Mouse (Mus musculus) intestine, postnatal 0 days (tissue): ENCODE results near the gene Ttll3. TPM values are rescaled to one million over a fixed set of nuclear protein-coding genes. Genes with fewer than 3 reads are reported as not detected.
A peak's percentile ranks its signal among the peaks of the same experiment; 100 is the strongest.

Source experiments
- ATAC-seq: fragments of 200-750 bp; cut with Nextera tagmentation; 2 replicates; pipeline ENCODE4 v1.8.0; 2017; ENCODE audit warnings: mild to moderate bottlenecking, moderate TSS enrichment, moderate library complexity
- H3K27ac ChIP-seq: fragments of 300-500 bp; sonication (generic); 2 replicates; pipeline ENCODE4 v1.5.1; 2014; ENCODE audit warnings: mild to moderate bottlenecking, low read depth, low read length, moderate library complexity
- H3K27me3 ChIP-seq: fragments of 300-500 bp; sonication (generic); replicated peaks from 2 replicates; pipeline ENCODE4 v1.6.1; 2014; ENCODE audit warnings: low read length, mixed read lengths; ENCODE audit not compliant: control insufficient read depth, insufficient read depth
- H3K36me3 ChIP-seq: fragments of 300-500 bp; sonication (generic); 2 replicates; pipeline ENCODE4 v1.6.1; 2014; ENCODE audit warnings: mild to moderate bottlenecking, moderate library complexity; ENCODE audit not compliant: control insufficient read depth, insufficient read depth
- H3K4me1 ChIP-seq: fragments of 300-500 bp; sonication (generic); replicated peaks from 2 replicates; pipeline ENCODE4 v1.6.1; 2014; ENCODE audit warnings: antibody characterized with exemption, low read length, mixed read lengths; ENCODE audit not compliant: control insufficient read depth, insufficient read depth
- H3K4me2 ChIP-seq: fragments of 300-500 bp; sonication (generic); replicated peaks from 2 replicates; pipeline ENCODE4 v1.6.1; 2014; ENCODE audit warnings: low read depth, mild to moderate bottlenecking, moderate library complexity
- H3K4me3 ChIP-seq: fragments of 300-500 bp; sonication (generic); 2 replicates; pipeline ENCODE4 v1.5.1; 2014; ENCODE audit warnings: low read depth, low read length
- H3K9ac ChIP-seq: fragments of 300-500 bp; sonication (generic); 2 replicates; pipeline ENCODE4 v1.6.1; 2014; ENCODE audit warnings: mild to moderate bottlenecking, low read depth, low read length
- H3K9me3 ChIP-seq: fragments of 300-500 bp; sonication (generic); 2 replicates; pipeline ENCODE4 v1.6.1; 2016; ENCODE audit warnings: mixed run types; ENCODE audit not compliant: control insufficient read depth
- CTCF ChIP-seq: sonication (generic); IDR thresholded peaks from 2 replicates; pipeline ENCODE4 v1.5.1; 2016; ENCODE audit warnings: low read depth, mild to moderate bottlenecking, control low read depth, antibody characterized with exemption, moderate library complexity
- WGBS: fragments of 180-500 bp; shearing (Covaris S2); extraction: QIAGEN DNeasy Blood & Tissue Kit; methylation state at CpG from one replicate; pipeline ENCODE4 v1.1.7; 2014; 5-methylcytosine and 5-hydroxymethylcytosine counted together
- polyA plus RNA-seq: library from polyadenylated mRNA; unstranded; fragments of >200 nt; fragmentation: Nextera tagmentation; extraction: Ambion mirVana; gene quantifications from 2 replicates; pipeline ENCODE4 v1.2.1, GENCODE M21; 2015

Ttll3 gene
- polyA plus RNA-seq, 1 experiment from 2014 or later = 1.4 TPM

DNA sequence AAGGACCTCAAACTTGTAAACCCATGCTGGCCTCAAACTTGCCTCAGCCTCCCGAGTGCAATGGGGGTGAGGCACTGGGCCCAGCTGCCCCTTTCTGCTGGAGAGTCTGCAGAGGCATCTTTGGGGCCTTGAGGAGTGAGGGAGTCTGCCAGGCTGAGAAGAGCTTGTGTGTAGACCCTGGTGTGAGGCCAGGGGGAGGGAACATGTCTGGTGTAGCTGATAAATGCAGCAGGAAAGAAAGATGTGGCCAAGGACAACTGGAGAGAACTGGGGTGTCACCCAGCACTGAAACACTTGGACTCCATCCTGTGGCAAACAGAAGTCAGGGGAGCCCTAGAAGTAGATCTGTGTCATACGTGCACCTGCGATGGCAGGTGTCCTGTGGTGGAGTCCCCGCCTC, 15.6 kb upstream of the Ttll3 start:
- Histone ChIP-seq H3K27ac (no peak overlapping the region), H3K4me2 (no peak overlapping the region), H3K4me3 (no peak overlapping the region), H3K9ac (no peak overlapping the region), H3K27me3 (no peaks in the 10 kb centered on the region), H3K36me3 (peaks cover 62% of the 10 kb centered on the region), H3K4me1 (no peaks in the 10 kb centered on the region), H3K9me3 (no peaks in the 10 kb centered on the region)
- no peak for ATAC-seq
- WGBS = 87% methylated on average over 4 of the region's 4 CpGs
- no peak for TF ChIP-seq CTCF

DNA sequence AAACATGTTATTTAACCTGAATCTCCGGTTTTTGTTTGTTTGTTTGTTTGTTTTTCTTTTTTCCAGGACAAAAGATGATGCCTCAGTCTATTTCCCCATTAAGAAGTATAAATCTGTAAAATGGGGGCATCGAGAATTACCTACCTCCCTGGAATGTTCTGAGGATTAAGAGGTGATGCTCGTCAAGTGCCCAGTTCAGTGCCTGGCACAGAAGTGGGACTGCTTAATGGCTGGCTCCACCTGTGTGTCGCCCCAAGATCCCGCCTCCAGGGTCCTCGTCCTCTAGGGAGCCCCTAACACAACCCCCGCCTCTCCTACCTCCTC, 11.9 kb upstream of the Ttll3 start:
- ATAC-seq = no peak
- peak overlapping the region; percentile 84 for H3K4me2 ChIP-seq
- H3K4me3 ChIP-seq = peak overlapping the region; percentile 99
- WGBS = 5% methylated on average over 7 of the region's 7 CpGs
- peak overlapping the region; percentile 90 for H3K27ac ChIP-seq
- peaks cover 55% of the 10 kb centered on the region for H3K36me3 ChIP-seq
- no peaks in the 10 kb centered on the region for H3K27me3 ChIP-seq
- H3K9me3 ChIP-seq = no peaks in the 10 kb centered on the region
- no peak; the same call in 1 of the 2 replicates for TF ChIP-seq CTCF
- peak overlapping the region; percentile 93 for H3K9ac ChIP-seq
- H3K4me1 ChIP-seq = no peaks in the 10 kb centered on the region

DNA sequence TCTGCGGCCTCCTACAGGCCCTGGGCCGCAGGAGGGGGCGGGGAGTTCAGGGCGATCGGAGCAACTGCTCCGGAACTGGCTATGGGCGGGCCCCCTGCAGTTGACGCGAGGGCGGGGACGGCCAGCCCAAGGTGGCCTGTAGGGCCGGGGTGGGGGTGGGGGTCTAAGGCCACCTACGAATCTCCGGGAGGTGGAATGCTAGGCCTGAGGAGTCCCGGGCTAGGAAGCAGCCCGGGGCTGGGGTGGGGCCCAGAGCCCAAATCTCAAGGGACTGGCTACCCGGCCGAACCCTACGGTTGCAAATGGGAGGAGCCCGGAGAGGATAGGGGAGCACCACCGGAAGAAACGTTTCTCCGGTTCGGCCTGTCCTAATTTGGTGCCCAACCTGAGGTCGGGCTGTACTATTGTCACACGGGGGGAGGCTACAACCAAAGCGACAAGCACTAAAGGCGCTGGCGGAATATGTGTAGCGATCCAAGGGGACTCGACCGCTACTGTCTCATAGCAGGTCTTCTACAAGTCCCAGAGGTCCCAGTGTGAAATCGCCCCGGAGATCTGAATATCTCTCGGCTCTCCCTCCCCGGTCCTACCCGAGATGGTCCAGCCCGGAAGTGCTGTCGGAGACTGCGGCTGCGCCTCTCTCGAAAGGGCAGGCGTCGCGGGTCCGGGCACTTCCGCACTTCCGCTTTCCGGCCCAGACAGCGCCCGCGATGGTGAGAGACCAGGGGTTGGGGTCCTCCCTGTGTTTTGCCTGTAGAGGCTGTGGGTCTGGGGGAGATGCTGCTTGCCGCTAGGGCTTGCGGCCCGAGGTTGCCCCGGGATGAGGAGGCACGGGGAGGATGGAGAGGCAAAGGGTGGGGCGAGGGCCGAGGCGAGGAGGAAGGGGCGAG, 11.3 kb upstream of the Ttll3 start, which contains the start of the genes Tada3 and Arpc4:
TSS of gene Tada3 (minus strand) at position 388 of the 890 bp plus-strand sequence.
TSS of gene Arpc4 (plus strand) at position 620 of the 890 bp plus-strand sequence.
- H3K4me3 ChIP-seq = peak within 1 kb of the TSS; percentile 99
- H3K9ac ChIP-seq = peak within 1 kb of the TSS; percentile 93
- H3K9me3 ChIP-seq = no peaks in the 10 kb centered on the region
- peak within 1 kb of the TSS; percentile 90 for H3K27ac ChIP-seq
- peak within 1 kb of the TSS; percentile 84 for H3K4me2 ChIP-seq
- peaks cover 53% of the 10 kb centered on the region for H3K36me3 ChIP-seq
- WGBS = under 1% methylated on average over 61 of the region's 61 CpGs
- no peaks in the 10 kb centered on the region for H3K27me3 ChIP-seq
- peak; percentile 96 for ATAC-seq
- TF ChIP-seq CTCF = peak; percentile 48; the same call in 1 of the 2 replicates
- no peaks in the 10 kb centered on the region for H3K4me1 ChIP-seq

DNA sequence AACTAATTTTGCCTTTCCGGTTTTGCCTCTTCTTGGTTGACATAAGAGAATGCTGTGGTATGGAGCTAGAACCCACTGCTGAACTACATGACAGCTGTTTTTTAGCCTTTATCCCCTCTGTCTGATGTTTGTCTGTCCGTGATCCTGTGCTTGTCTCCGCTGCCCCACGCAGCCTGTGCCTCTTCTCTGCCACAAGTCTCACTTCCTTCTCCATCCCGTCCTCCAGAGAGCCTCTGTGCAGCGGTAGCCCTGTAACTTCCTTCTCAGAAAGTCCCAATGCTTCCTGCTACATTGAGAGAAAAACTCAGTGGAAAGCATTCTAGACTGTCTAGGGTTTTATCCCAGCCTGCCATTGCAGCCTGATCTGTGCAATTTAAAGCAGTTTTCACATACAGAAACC, 9.8 kb upstream of the Ttll3 start:
- peaks cover 55% of the 10 kb centered on the region for H3K36me3 ChIP-seq
- no peaks in the 10 kb centered on the region for H3K4me1 ChIP-seq
- peak overlapping the region; percentile 99 for H3K4me3 ChIP-seq
- H3K9me3 ChIP-seq = no peaks in the 10 kb centered on the region
- peak overlapping the region; percentile 84 for H3K4me2 ChIP-seq
- no peak overlapping the region for H3K27ac ChIP-seq
- H3K27me3 ChIP-seq = no peaks in the 10 kb centered on the region
- TF ChIP-seq CTCF = no peak
- no peak for ATAC-seq
- 50% methylated on average over 6 of the region's 6 CpGs for WGBS
- H3K9ac ChIP-seq = no peak overlapping the region

DNA sequence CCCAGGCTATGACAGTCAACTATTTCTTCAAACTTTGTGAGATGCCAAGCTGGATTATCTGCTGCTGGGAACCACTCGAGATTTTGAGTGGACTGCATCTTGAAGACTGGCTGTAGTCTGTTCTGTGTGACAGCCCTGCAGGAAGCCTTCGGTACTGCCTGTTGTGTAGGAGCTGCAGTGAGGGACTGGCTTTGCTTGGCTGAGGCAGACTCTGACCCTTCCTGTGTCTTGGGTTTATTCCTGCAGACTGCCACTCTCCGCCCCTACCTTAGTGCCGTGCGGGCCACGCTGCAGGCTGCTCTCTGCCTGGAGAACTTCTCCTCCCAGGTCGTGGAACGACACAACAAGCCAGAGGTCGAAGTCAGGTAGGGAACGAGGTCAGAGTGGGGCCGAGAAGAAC, 8.6 kb upstream of the Ttll3 start:
- no peaks in the 10 kb centered on the region for H3K9me3 ChIP-seq
- no peak overlapping the region for H3K9ac ChIP-seq
- 0 out of 2 replicates have a peak, but pooled peaks cover 3% of the 10 kb centered on the region for H3K4me1 ChIP-seq
- peak; percentile 46 for TF ChIP-seq CTCF
- H3K4me3 ChIP-seq = no peak overlapping the region
- H3K27me3 ChIP-seq = no peaks in the 10 kb centered on the region
- no peak for ATAC-seq
- no peak overlapping the region; the same call in 1 of the 2 replicates for H3K27ac ChIP-seq
- peaks cover 56% of the 10 kb centered on the region for H3K36me3 ChIP-seq
- H3K4me2 ChIP-seq = no peak overlapping the region
- 80% methylated on average over 11 of the region's 11 CpGs for WGBS

DNA sequence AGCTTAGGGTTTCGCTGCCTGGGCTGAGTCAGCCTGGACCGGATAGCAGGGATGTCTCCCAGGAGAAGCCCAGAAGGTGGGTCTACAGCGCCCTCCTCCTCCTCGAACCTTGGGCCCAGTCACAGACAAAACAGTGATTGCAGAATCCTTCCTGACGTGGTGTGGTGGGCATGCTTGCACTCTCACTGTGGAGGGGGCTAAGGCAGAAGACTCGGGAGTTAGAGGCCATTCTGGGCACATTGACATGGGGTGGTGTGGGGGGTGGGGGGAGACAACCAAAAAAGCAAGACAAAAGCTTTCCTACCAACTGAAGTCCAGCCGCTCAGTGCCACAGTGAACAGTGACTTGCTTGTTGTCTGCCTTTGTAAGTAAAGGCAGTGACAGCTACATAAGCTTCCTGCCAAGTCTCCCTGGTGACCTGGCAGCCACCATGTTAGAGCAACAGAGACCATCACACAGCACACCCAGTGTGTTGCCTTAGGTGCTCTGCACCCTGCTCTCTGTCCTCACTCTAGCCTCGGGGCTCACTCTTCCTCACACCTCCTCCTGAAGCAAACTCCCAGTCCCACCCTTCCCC, 4.6 kb upstream of the Ttll3 start:
- Histone ChIP-seq H3K4me1 (0 out of 2 replicates have a peak, but pooled peaks cover 3% of the 10 kb centered on the region), H3K36me3 (peaks cover 89% of the 10 kb centered on the region), H3K9ac (no peak overlapping the region), H3K9me3 (no peaks in the 10 kb centered on the region), H3K27me3 (no peaks in the 10 kb centered on the region), H3K4me2 (no peak overlapping the region), H3K27ac (peak overlapping the region; percentile 52; the same call in 1 of the 2 replicates), H3K4me3 (no peak overlapping the region)
- WGBS = 95% methylated on average over 8 of the region's 8 CpGs
- TF ChIP-seq CTCF = no peak
- ATAC-seq = no peak
